Mouse (Mus musculus) kidney, embryonic 16.5 days (tissue): ENCODE measurements around the gene Trim63. TPM values are rescaled to one million over a fixed set of nuclear protein-coding genes. Genes with fewer than 3 reads are reported as not detected.
"Not testable (repeated sequence)": the region's sequence is repeated elsewhere in the genome, so short reads cannot be mapped to it uniquely, and the experiment has no call there.

Experiments
- ATAC-seq: fragments of 200-750 bp; cut with Nextera tagmentation; 2 replicates; pipeline ENCODE4 v1.8.0; 2017; ENCODE audit warnings: moderate TSS enrichment; ENCODE audit not compliant: low FRiP score, low TSS enrichment
- H3K27ac ChIP-seq: fragments of 300-500 bp; sonication (generic); 2 replicates; pipeline ENCODE4 v1.5.1; 2014; ENCODE audit warnings: low read length
- H3K27me3 ChIP-seq: fragments of 300-500 bp; sonication (generic); 2 replicates; pipeline ENCODE4 v1.6.1; 2014; ENCODE audit warnings: low read length, control low read depth, mixed read lengths; ENCODE audit not compliant: insufficient read depth
- H3K36me3 ChIP-seq: fragments of 300-500 bp; sonication (generic); 2 replicates; pipeline ENCODE4 v1.6.1; 2014; ENCODE audit warnings: low read length, control low read depth, mixed read lengths; ENCODE audit not compliant: insufficient read depth
- H3K4me1 ChIP-seq: fragments of 300-500 bp; sonication (generic); 2 replicates; pipeline ENCODE4 v1.6.1; 2014; ENCODE audit warnings: low read length, control low read depth, mixed read lengths; ENCODE audit not compliant: insufficient read depth
- H3K4me2 ChIP-seq: fragments of 300-500 bp; sonication (generic); replicated peaks from 2 replicates; pipeline ENCODE4 v1.6.1; 2014; ENCODE audit warnings: low read depth, low read length
- H3K4me3 ChIP-seq: fragments of 300-500 bp; sonication (generic); 2 replicates; pipeline ENCODE4 v1.5.1; 2014; ENCODE audit warnings: mild to moderate bottlenecking, low read length
- H3K9ac ChIP-seq: fragments of 300-500 bp; sonication (generic); replicated peaks from 2 replicates; pipeline ENCODE4 v1.6.1; 2014; ENCODE audit warnings: low read length
- H3K9me3 ChIP-seq: fragments of 300-500 bp; sonication (generic); 2 replicates; pipeline ENCODE4 v1.6.1; 2016; ENCODE audit warnings: low read length, control low read depth
- WGBS: fragments of 180-500 bp; shearing (Covaris S2); extraction: QIAGEN DNeasy Blood & Tissue Kit; methylation state at CpG from one replicate; pipeline ENCODE4 v1.1.7; 2014; 5-methylcytosine and 5-hydroxymethylcytosine counted together
- polyA plus RNA-seq: library from polyadenylated mRNA; unstranded; fragments of >200 nt; fragmentation: Nextera tagmentation; extraction: Ambion mirVana; gene quantifications from 2 replicates; pipeline ENCODE4 v1.2.1, GENCODE M21; 2015

Trim63 gene
- polyA plus RNA-seq = 3.3 and 4.1 TPM in 2 replicates

GRCm38 (mm10) chr4:134314876-134315275, at the start of gene Trim63:
TSS of gene Trim63 (plus strand) at chr4:134315120.
- Histone ChIP-seq H3K9ac (peak within 1 kb of the TSS; percentile 50; the same call in 1 of the 2 replicates), H3K4me3 (peak within 1 kb of the TSS; percentile 12; the same call in 1 of the 2 replicates), H3K27me3 (no peaks in the 10 kb centered on the region), H3K4me2 (peak within 1 kb of the TSS; percentile 28; the same call in 1 of the 2 replicates), H3K27ac (peak within 1 kb of the TSS; percentile 17; the same call in 1 of the 2 replicates), H3K36me3 (no peaks in the 10 kb centered on the region), H3K4me1 (peaks cover 5% of the 10 kb centered on the region; the same call in 1 of the 2 replicates), H3K9me3 (peaks cover 6% of the 10 kb centered on the region; the same call in 1 of the 2 replicates)
- WGBS = 12% methylated on average over 11 of the region's 11 CpGs
- ATAC-seq = 0 out of 2 replicates have a peak, but pooled peaks have one; percentile 27

DNA sequence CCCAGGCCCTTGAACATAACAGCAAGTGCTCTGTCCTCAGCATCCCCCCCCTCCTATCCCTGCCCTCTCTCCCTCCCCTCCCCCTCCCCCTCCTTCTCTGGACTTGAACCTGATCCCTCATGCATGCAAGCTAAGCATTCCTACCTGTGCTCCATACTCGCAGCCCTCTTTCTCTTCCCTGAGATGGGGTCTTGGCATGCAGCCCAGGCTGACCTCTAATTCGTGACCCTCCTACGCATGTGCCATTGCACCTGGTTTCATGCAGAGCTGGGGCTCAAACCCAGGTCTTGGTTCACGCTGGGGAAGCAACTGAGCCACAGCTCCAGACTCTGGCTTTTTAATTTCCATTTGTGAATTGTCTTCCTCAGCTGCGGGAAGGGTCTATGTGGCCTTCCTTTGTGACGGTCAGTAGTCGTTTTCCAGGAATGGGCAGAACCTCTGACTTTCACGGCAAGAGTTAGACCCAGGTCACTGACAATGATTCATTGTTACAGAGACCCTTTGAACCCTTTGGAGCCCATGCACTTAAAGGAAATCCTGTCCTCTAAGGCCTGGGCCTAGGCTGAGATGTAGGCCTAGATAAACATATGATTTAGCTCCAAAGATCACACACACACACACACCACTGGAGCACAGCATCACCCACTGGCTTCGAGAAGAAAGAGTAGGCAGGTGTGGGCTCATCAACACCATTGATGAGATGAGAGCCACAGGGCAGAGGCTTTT, 48.9 kb upstream of the Trim63 start:
- no peak overlapping the region for H3K4me3 ChIP-seq
- no peak for ATAC-seq
- no peak overlapping the region for H3K4me2 ChIP-seq
- WGBS = 29% methylated on average over 9 of the region's 9 CpGs
- H3K36me3 ChIP-seq = no peaks in the 10 kb centered on the region
- 0 out of 2 replicates have a peak overlapping the region, but pooled peaks have one; percentile 15 for H3K27ac ChIP-seq
- H3K9me3 ChIP-seq = no peaks in the 10 kb centered on the region; the same call in 1 of the 2 replicates
- H3K9ac ChIP-seq = no peak overlapping the region
- no peaks in the 10 kb centered on the region for H3K4me1 ChIP-seq
- H3K27me3 ChIP-seq = no peaks in the 10 kb centered on the region

DNA sequence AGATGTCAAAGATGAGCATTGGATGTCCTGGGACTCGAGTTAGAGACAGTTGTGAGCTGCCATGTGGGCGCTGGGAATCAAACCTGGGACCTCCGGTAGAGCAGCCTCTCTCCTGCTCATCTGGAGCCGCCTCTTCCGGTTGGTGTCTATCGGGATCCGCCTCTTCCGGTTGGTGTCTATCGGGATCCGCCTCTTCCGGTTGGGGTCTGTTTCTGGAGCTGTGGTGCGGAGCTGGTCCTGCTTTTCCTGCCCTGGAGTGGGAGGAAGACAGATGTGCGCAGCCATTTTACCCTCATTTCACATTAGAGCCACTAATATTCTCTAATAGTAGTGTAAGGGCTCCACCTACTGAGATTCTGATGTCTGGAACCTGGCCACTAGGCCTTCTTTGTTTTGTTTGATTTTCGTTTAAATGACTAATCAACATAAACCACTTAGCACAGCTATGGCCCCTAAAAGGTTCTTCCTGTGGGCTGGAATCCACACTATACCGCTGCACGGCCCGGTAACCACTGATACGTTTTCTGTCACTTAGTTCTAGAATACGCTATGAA, 46.7 kb upstream of the Trim63 start:
- WGBS = 77% methylated on average over 19 of the region's 19 CpGs
- no peak overlapping the region for H3K27ac ChIP-seq
- H3K27me3 ChIP-seq = no peaks in the 10 kb centered on the region
- no peak for ATAC-seq
- H3K4me3 ChIP-seq = no peak overlapping the region
- no peak overlapping the region for H3K9ac ChIP-seq
- peaks cover 6% of the 10 kb centered on the region for H3K4me1 ChIP-seq
- no peaks in the 10 kb centered on the region; the same call in 1 of the 2 replicates for H3K9me3 ChIP-seq
- H3K36me3 ChIP-seq = no peaks in the 10 kb centered on the region
- no peak overlapping the region for H3K4me2 ChIP-seq

- not testable (repeated sequence) for H3K36me3 ChIP-seq, H3K4me3 ChIP-seq, H3K27ac ChIP-seq, H3K4me1 ChIP-seq, H3K4me2 ChIP-seq, ATAC-seq, H3K27me3 ChIP-seq, H3K9ac ChIP-seq, H3K9me3 ChIP-seq
These were observed 45.3 kb upstream of the Trim63 start for GRCm38 (mm10) chr4:134269622-134270021.

DNA sequence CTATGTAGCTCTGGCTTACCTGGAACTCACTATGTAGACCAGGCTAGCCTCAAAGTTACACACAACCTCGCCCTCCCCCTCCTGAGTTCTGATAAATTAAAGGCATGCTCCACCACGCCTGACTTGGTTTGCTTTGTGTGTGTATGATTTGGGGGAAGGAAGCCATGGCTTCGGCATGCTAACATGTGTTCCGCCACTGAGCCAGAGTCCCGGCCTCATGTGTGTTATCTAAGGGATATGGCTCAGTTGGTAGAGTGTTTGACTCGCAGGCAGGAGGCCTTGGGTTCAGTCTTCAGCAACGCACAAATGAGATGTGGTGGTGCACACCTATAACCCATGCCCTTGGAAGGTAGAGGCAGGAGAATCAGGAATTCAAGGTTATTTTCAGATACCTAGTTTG, 42.9 kb upstream of the Trim63 start:
- no peak overlapping the region for H3K9ac ChIP-seq
- H3K4me3 ChIP-seq = no peak overlapping the region
- no peak overlapping the region for H3K4me2 ChIP-seq
- no peak overlapping the region for H3K27ac ChIP-seq
- H3K27me3 ChIP-seq = no peaks in the 10 kb centered on the region
- no peak for ATAC-seq
- peaks cover 5% of the 10 kb centered on the region for H3K36me3 ChIP-seq
- H3K4me1 ChIP-seq = peaks cover 6% of the 10 kb centered on the region
- H3K9me3 ChIP-seq = no peaks in the 10 kb centered on the region
- WGBS = 79% methylated on average over 7 of the region's 7 CpGs

- Histone ChIP-seq H3K36me3 (peaks cover 13% of the 10 kb centered on the region), H3K4me3 (peak overlapping the region; percentile 31), H3K27ac (peak overlapping the region; percentile 61), H3K4me2 (peak overlapping the region; percentile 48), H3K27me3 (no peaks in the 10 kb centered on the region), H3K9ac (peak overlapping the region; percentile 51; the same call in 1 of the 2 replicates), H3K4me1 (peaks cover 6% of the 10 kb centered on the region), H3K9me3 (no peaks in the 10 kb centered on the region)
- 13% methylated on average over 12 of the region's 13 CpGs for WGBS
- ATAC-seq = no peak
These were observed 42.0 kb upstream of the Trim63 start for GRCm38 (mm10) chr4:134272731-134273416.

GRCm38 (mm10) chr4:134273417-134274345, 41.2 kb upstream of the Trim63 start:
- Histone ChIP-seq H3K27ac (peak overlapping the region; percentile 61), H3K4me2 (peak overlapping the region; percentile 48), H3K4me3 (peak overlapping the region; percentile 31), H3K9me3 (no peaks in the 10 kb centered on the region), H3K9ac (peak overlapping the region; percentile 51), H3K27me3 (no peaks in the 10 kb centered on the region), H3K4me1 (peaks cover 6% of the 10 kb centered on the region), H3K36me3 (peaks cover 19% of the 10 kb centered on the region)
- WGBS = 6% methylated on average over 14 of the region's 14 CpGs
- no peak for ATAC-seq

DNA sequence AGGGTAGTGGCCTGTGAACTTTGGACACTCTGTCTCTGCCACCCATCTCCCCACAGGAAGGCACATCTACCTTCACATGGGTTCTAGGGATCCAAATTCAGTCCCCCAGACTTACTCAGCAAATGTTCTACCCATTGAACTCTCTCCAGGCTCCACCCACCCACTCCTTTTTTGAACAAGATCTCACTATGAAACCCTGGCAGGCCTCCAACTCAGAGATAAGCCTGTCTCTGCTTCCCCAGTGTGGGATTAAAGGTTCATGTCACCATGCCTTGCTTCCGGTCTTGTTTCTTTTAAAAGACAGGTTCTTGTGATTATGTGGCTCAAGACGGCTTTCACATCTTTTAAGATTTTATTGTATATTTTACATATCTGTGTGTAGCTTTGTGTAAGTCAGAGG, 30.0 kb upstream of the Trim63 start:
- Histone ChIP-seq H3K4me1 (peaks cover 22% of the 10 kb centered on the region), H3K9ac (no peak overlapping the region), H3K9me3 (no peaks in the 10 kb centered on the region), H3K27ac (no peak overlapping the region), H3K4me3 (no peak overlapping the region), H3K36me3 (peaks cover 28% of the 10 kb centered on the region), H3K4me2 (no peak overlapping the region), H3K27me3 (no peaks in the 10 kb centered on the region)
- WGBS = 91% methylated on average over 2 of the region's 2 CpGs
- no peak for ATAC-seq
